Mouse (Mus musculus): ENCODE results near the gene Nr1h2. TPM values are rescaled to one million over a fixed set of nuclear protein-coding genes. Genes with fewer than 3 reads are reported as not detected.

Nr1h2 gene
- polyA plus RNA-seq, 1 experiment from 2014 or later: 79.3 TPM

DNA sequence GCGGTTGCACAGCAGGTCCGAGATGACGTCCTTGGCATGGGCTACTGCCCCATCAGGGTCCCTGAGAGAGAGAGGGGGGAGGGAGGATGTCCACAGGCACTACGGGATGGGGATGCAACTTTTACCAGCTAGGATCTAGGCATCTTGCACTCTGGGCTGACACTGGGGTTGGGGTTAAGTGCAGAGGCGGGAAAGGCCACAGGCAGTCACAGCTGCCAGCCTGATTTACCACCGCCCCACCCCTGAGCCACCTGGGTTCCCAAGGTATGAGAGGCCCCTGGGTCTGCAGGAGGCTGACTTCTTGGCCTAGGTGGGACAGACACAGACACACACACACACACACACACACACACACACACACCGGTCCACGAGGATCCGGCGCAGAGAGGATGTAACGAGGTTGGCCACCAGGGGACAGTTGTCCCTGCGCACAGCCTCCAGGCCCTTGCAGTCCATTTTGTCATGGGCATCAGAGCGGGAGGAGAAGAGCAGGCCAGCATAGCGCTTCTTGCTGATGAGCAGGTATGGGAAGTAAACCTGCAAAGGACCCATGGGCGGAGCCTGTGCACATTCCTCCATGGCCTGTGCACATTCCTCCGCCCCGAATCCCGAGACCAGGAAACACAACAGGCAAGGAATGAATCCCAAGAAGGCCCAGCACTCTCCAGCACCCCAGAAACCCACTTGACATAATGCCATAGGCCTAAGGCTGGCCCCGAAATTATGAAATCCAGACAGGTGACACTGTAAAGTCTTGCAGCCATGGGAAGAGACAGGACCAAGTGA, 18.9 kb downstream of the Nr1h2 start:
- H3K36me3 ChIP-seq (ENCODE audit: control insufficient read depth, insufficient read depth, low read length): no peaks in the 10 kb centered on the region; the same call in 1 of the 2 replicates
- 81% methylated on average over 19 of the region's 19 CpGs for WGBS

DNA sequence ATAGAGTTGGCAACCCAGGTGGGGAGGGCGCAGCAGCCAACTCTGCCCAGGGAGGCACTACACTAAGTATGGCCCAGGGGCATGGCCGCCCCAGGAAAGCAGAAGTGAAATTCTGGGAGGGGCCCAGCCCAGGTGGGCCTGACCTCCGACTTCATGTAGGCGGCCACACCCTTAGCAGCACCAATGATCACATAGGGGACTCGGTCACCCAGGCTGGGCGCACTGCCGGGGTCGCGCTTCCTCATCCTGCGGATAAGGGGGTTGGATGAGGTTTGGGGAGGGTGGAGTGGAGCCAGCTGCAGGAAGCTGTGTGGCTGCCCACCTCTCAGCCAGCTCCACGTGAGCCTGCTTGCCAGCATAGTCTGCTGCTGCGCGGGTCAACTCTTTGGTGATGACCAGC, 19.5 kb downstream of the Nr1h2 start:
- no peaks in the 10 kb centered on the region; the same call in 1 of the 2 replicates for H3K36me3 ChIP-seq (ENCODE audit: control insufficient read depth, insufficient read depth, low read length)
- no peak overlapping the region for H3K4me3 ChIP-seq (ENCODE audit: low read length)
- ATAC-seq: no peak
- no peaks in the 10 kb centered on the region for H3K9me3 ChIP-seq (ENCODE audit: control insufficient read depth, low read length)
- no peak overlapping the region for H3K9ac ChIP-seq (ENCODE audit: low read depth, low read length)
- H3K27me3 ChIP-seq (replicated peaks; ENCODE audit: control insufficient read depth, insufficient read depth, low read length): no peaks in the 10 kb centered on the region
- H3K4me2 ChIP-seq (ENCODE audit: low read depth, low read length): no peak overlapping the region
- WGBS: 81% methylated on average over 13 of the region's 13 CpGs
- H3K27ac ChIP-seq (ENCODE audit: low read length): no peak overlapping the region
- H3K4me1 ChIP-seq (ENCODE audit: control insufficient read depth, insufficient read depth, low read length): peaks cover 3% of the 10 kb centered on the region; the same call in 1 of the 2 replicates

More for the DNA sequence above, 18.9 kb downstream of the Nr1h2 start:
- Histone ChIP-seq H3K4me1 (ENCODE audit: control insufficient read depth, insufficient read depth, low read length) (peaks cover 3% of the 10 kb centered on the region; the same call in 1 of the 2 replicates), H3K27ac (ENCODE audit: low read length) (no peak overlapping the region), H3K4me3 (ENCODE audit: low read length) (no peak overlapping the region), H3K9ac (ENCODE audit: low read depth, low read length) (no peak overlapping the region), H3K9me3 (ENCODE audit: control insufficient read depth, low read length) (no peaks in the 10 kb centered on the region), H3K27me3 (replicated peaks; ENCODE audit: control insufficient read depth, insufficient read depth, low read length) (no peaks in the 10 kb centered on the region), H3K4me2 (ENCODE audit: low read depth, low read length) (no peak overlapping the region)
- no peak for ATAC-seq

DNA sequence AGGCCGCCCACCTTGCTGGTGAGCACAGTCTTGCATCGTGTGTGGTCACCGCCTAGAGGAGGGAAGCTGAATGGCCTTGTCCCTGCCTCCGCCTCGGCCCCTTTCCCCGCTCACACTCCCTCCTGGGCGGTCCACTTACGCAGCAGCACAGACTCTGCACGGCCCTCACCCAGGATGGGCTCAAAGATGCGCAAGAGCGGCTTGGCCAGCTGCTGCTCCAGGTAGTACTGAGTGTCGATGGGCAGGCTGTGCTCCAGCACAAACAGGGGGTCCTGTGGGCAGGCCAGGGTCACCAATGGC, 20.1 kb downstream of the Nr1h2 start:
- Histone ChIP-seq H3K27me3 (replicated peaks; ENCODE audit: control insufficient read depth, insufficient read depth, low read length) (no peaks in the 10 kb centered on the region), H3K4me2 (ENCODE audit: low read depth, low read length) (no peak overlapping the region)
- no peak for ATAC-seq

DNA sequence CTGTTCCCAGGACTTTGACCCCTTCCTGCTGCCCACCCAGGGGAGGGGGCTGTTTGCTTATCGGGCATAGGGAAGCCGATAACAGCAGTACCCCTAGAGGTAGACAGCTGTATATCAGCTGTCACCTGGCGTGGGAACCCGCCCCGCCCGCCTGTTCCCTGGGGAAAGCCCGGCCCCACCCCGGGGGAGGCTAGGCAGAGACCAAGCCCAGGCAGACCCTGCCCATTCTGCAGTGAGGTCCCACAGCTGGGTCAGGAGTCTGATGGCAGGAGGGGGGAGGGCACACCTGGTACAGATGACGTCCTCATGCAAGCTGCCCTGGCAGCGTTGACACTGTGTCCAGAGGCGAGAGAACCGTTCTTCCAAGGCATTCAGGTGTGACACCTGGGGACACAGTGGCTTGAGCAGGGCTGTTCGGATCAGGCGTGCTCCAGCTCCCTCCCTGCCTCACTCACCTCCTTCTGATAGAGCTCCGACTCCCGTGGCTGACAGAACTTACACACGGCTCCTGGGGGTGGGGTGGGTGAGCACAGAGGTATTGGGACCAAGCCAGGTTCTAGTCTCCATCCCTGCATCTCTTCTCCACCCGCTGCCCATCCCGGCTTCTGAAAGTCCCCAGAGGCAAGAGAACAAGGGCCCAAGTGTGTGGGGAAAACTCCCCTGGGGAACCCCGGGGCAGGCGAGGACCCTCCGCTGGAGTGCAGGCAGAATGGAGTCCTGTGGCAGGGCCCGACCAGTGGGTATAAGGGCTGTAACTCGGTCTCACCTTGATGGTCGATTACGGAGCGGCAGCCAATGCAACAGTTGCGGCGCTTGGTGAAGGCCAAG, 20.6 kb downstream of the Nr1h2 start:
- Histone ChIP-seq H3K9me3 (ENCODE audit: control insufficient read depth, low read length) (no peaks in the 10 kb centered on the region), H3K4me2 (ENCODE audit: low read depth, low read length) (no peak overlapping the region), H3K27ac (ENCODE audit: low read length) (no peak overlapping the region), H3K4me3 (ENCODE audit: low read length) (no peak overlapping the region), H3K27me3 (replicated peaks; ENCODE audit: control insufficient read depth, insufficient read depth, low read length) (no peaks in the 10 kb centered on the region), H3K9ac (ENCODE audit: low read depth, low read length) (no peak overlapping the region), H3K4me1 (ENCODE audit: control insufficient read depth, insufficient read depth, low read length) (peaks cover 6% of the 10 kb centered on the region; the same call in 1 of the 2 replicates), H3K36me3 (ENCODE audit: control insufficient read depth, insufficient read depth, low read length) (no peaks in the 10 kb centered on the region)
- WGBS: 81% methylated on average over 28 of the region's 29 CpGs
- peak; percentile 17; the same call in 1 of the 2 replicates for ATAC-seq

More for the DNA sequence above, 20.1 kb downstream of the Nr1h2 start:
- no peak overlapping the region for H3K27ac ChIP-seq (ENCODE audit: low read length)
- H3K9me3 ChIP-seq (ENCODE audit: control insufficient read depth, low read length): no peaks in the 10 kb centered on the region
- H3K36me3 ChIP-seq (ENCODE audit: control insufficient read depth, insufficient read depth, low read length): no peaks in the 10 kb centered on the region; the same call in 1 of the 2 replicates
- peaks cover 5% of the 10 kb centered on the region; the same call in 1 of the 2 replicates for H3K4me1 ChIP-seq (ENCODE audit: control insufficient read depth, insufficient read depth, low read length)
- no peak overlapping the region for H3K9ac ChIP-seq (ENCODE audit: low read depth, low read length)
- 78% methylated on average over 12 of the region's 12 CpGs for WGBS
- no peak overlapping the region for H3K4me3 ChIP-seq (ENCODE audit: low read length)

DNA sequence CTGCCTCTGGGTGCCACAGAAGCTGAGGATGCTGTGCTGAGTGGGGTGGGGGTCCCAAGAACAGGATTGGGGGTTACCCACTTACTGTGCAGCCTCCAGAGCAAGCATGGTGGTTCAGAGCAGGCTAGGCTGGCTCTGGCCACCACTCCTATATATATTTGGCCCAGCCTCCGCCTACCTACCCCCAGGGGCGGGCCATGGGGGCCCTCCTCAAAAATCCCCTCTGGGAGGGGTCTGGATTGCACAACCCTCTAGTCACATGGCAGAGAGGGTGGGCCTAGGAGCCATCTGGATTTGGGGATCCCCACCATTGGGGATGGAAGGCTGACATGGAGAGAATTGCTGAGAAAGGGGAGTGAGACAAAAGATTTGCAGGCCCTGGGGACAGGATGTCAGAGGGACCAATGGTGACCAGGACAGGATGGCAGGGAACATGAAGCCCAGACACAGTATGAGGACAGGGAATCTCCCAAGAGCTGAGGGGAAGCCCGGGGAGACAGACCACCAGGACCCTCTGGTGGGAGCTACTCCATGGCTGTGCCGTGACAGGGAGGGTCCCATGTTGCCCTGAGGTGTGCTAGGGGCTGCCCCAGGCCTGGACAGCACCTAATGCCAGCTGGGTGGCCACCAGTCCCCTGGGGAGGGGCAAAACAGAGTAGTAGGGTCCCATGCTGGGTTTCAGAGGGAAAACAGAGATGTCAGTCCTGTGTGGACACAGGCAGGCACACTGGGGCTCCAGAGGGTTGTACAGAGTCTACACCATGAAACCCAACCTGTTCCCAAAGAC, 21.6 kb downstream of the Nr1h2 start, which contains the start of gene Spib:
Gene Spib (minus strand): TSS at position 126 of the 787 bp plus-strand sequence.
- Histone ChIP-seq H3K27me3 (replicated peaks; ENCODE audit: control insufficient read depth, insufficient read depth, low read length) (peaks cover under 1% of the 10 kb centered on the region; the same call in 1 of the 2 replicates), H3K9me3 (ENCODE audit: control insufficient read depth, low read length) (no peaks in the 10 kb centered on the region), H3K4me3 (ENCODE audit: low read length) (no peak within 1 kb of the TSS), H3K36me3 (ENCODE audit: control insufficient read depth, insufficient read depth, low read length) (no peaks in the 10 kb centered on the region), H3K4me2 (ENCODE audit: low read depth, low read length) (no peak within 1 kb of the TSS), H3K4me1 (ENCODE audit: control insufficient read depth, insufficient read depth, low read length) (peaks cover 11% of the 10 kb centered on the region), H3K27ac (ENCODE audit: low read length) (no peak within 1 kb of the TSS), H3K9ac (ENCODE audit: low read depth, low read length) (no peak within 1 kb of the TSS)
- ATAC-seq: no peak
- 74% methylated on average over 4 of the region's 4 CpGs for WGBS

DNA sequence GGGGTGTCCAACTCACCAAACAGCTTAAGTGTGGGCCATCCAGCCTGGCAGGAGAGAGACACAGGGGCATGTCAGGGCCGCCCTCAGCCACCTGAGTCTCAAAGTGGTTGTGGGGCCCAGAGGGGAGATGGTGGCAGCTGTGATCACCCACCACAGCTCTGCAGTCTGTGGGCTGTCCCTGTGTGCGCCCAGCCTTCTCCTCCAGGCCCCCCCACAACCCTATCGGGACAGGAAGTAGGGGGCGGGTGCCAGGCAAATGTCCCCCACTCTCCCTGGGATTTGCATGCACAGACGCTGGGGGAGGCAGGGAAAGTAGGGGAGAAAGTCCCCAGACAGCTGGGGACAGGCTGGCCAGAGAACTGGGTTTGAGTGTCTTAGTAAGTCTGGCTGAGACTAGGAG, 22.5 kb downstream of the Nr1h2 start:
- H3K36me3 ChIP-seq (ENCODE audit: control insufficient read depth, insufficient read depth, low read length): no peaks in the 10 kb centered on the region
- peaks cover 11% of the 10 kb centered on the region for H3K4me1 ChIP-seq (ENCODE audit: control insufficient read depth, insufficient read depth, low read length)
- peaks cover 4% of the 10 kb centered on the region; the same call in 1 of the 2 replicates for H3K27me3 ChIP-seq (replicated peaks; ENCODE audit: control insufficient read depth, insufficient read depth, low read length)
- WGBS: 51% methylated on average over 4 of the region's 5 CpGs
- no peak overlapping the region for H3K27ac ChIP-seq (ENCODE audit: low read length)
- ATAC-seq: no peak
- H3K4me2 ChIP-seq (ENCODE audit: low read depth, low read length): no peak overlapping the region
- no peaks in the 10 kb centered on the region for H3K9me3 ChIP-seq (ENCODE audit: control insufficient read depth, low read length)
- no peak overlapping the region for H3K9ac ChIP-seq (ENCODE audit: low read depth, low read length)
- H3K4me3 ChIP-seq (ENCODE audit: low read length): no peak overlapping the region

DNA sequence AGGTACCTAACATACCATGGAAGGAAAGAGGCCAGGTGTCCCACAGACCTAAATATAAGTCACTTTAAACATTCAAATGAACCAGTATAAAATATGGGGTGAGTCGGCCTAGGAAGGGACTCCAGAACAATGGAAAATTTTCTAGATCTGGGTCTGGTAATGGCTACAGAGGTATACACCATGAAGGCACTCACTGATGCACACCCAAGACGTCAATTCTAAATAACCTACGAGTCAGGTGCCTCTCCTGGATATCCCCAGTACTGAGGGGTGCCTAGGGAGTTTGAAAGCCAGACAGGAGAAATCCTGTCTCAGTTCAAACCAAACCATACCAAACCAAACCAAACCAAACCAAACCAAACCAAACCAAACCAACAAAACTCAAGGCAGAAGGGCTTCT, 23.2 kb downstream of the Nr1h2 start:
- no peak for ATAC-seq
- WGBS: 82% methylated on average over 3 of the region's 3 CpGs
- no peaks in the 10 kb centered on the region for H3K36me3 ChIP-seq (ENCODE audit: control insufficient read depth, insufficient read depth, low read length)
- no peaks in the 10 kb centered on the region for H3K9me3 ChIP-seq (ENCODE audit: control insufficient read depth, low read length)
- peaks cover 12% of the 10 kb centered on the region for H3K4me1 ChIP-seq (ENCODE audit: control insufficient read depth, insufficient read depth, low read length)
- no peak overlapping the region for H3K27ac ChIP-seq (ENCODE audit: low read length)
- H3K27me3 ChIP-seq (replicated peaks; ENCODE audit: control insufficient read depth, insufficient read depth, low read length): peaks cover 4% of the 10 kb centered on the region; the same call in 1 of the 2 replicates
- H3K4me3 ChIP-seq (ENCODE audit: low read length): no peak overlapping the region
- no peak overlapping the region for H3K4me2 ChIP-seq (ENCODE audit: low read depth, low read length)
- H3K9ac ChIP-seq (ENCODE audit: low read depth, low read length): no peak overlapping the region

DNA sequence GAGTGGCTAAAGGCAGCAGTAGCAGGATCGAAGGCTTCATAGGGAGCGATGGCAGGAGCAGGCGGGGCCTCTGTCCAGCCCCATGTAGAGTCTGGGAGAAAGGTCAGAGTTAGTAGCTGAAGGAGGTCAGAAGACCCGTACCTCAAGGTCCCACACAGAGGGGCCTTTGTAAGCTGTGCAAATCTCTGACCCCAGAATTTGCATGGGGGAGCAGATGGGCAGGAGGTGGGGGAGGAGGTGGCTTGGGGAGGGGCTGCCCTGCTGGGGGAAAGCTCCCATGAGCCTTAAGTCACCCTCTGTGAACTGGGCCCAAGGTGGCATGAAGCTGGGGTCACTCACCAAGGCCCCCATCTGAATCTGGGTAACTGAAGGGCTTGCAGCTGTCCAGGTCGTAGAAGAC, 24.2 kb downstream of the Nr1h2 start:
- no peak overlapping the region for H3K9ac ChIP-seq (ENCODE audit: low read depth, low read length)
- H3K36me3 ChIP-seq (ENCODE audit: control insufficient read depth, insufficient read depth, low read length): no peaks in the 10 kb centered on the region
- 68% methylated on average over 5 of the region's 5 CpGs for WGBS
- H3K4me2 ChIP-seq (ENCODE audit: low read depth, low read length): no peak overlapping the region
- H3K4me1 ChIP-seq (ENCODE audit: control insufficient read depth, insufficient read depth, low read length): peaks cover 19% of the 10 kb centered on the region
- no peak overlapping the region for H3K4me3 ChIP-seq (ENCODE audit: low read length)
- no peak for ATAC-seq
- no peak overlapping the region for H3K27ac ChIP-seq (ENCODE audit: low read length)
- no peaks in the 10 kb centered on the region for H3K9me3 ChIP-seq (ENCODE audit: control insufficient read depth, low read length)
- H3K27me3 ChIP-seq (replicated peaks; ENCODE audit: control insufficient read depth, insufficient read depth, low read length): peaks cover 4% of the 10 kb centered on the region; the same call in 1 of the 2 replicates
